Mouse (Mus musculus): ENCODE data around the gene Gcn1l1.

- no peak for TF ChIP-seq CTCF (IDR thresholded peaks at IDR 0.05; ENCODE audit: low read depth, low read length)
- TF ChIP-seq POLR2A (IDR thresholded peaks at IDR 0.05; ENCODE audit: extremely low read depth, insufficient read depth, low read length), result no peak
Measured at GRCm38 (mm10) chr5:115644192-115644591, 79.1 kb downstream of the Gcn1l1 start.

Measured in liver, adult 2 months (tissue).